Mouse (Mus musculus) urinary bladder, adult 18-20 months (tissue): ENCODE results near the gene Slc22a5.
"Not testable (repeated sequence)": the region's sequence is repeated elsewhere in the genome, so short reads cannot be mapped to it uniquely, and the experiment has no call there.

ENCODE experiments used
- DNase-seq, 2 experiments: peaks; one replicate each; pipeline ENCODE4 v3.0.0; 2022; ENCODE audit warnings: low spot score in 2 of 2, mixed read lengths in 2 of 2

Gene Slc22a5

DNA sequence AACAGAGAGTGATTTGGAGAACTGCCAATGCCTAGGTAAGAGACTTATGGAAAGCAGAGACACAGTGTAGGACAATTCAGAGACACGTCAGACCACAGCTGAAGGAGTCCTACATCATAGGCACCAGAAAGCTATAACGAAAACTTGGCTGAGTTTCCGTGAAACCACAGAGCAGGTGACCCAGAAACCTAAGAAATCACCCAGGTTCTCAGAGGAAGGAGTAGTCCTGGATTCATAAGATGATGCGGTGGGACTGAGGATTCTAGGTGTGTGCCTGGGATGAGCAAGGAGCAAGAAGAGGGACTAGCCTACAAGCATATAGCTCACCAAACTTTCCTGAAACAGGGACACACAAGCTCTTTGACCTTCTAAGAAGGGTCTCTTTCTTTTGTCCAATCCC, 3.2 kb downstream of the Slc22a5 start:
- DNase-seq, result no peak

DNA sequence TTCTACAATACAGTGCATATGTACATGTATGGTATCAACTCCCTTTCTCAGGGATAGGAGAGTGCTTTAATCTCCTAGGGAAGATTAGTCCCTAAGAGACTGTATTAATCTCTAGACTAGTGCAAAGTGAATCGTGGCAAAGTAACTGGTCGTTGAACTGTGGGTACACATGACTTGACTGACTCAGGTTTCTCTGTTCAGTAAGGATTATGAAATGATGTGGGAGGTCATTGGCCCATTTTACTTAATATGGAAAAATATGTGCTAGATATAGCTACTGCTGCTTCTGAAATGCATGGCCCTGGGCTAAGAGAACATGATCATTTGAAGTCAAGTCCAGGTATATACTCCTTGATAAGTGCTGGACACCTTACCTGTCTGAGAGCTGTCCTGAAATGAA, 8.2 kb downstream of the Slc22a5 start:
- DNase-seq, result no peak

DNA sequence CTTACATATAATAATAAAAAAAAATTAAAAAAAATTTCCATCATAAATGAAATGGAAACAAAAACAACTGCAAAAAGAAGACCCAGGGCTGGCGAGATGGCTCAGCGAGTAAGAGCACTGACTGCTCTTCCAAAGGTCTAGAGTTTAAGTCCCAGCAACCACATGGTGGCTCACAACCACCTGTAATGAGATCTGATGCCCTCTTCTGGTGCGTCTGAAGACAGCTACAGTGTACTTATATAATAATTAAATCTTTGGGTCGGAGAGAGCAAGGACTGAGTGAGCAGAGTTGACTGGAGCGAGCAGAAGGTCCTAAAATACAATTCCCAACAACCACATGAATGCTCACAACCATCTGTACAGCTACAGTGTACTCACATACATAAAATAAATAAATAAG, 13.4 kb downstream of the Slc22a5 start:
- not testable (repeated sequence) for DNase-seq

DNA sequence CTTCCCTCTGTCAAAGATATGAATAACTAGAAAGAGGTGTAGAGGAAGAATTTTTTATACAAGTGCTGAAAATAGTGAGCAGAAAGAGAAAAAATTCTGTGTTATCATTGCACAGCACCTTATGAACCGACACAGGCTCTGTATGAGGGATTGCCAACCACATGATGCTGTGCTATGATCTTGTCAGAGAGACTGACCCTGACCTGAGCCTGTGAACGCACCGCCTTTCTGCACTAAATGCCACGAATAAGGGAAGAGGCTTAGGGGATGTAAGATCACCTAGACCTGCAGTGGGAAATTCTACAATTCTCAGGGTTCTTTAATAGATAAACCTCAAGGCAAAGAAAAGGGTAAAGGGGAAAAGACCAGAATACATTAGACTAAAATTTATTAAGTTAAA, 15.0 kb downstream of the Slc22a5 start:
- no peak for DNase-seq

DNA sequence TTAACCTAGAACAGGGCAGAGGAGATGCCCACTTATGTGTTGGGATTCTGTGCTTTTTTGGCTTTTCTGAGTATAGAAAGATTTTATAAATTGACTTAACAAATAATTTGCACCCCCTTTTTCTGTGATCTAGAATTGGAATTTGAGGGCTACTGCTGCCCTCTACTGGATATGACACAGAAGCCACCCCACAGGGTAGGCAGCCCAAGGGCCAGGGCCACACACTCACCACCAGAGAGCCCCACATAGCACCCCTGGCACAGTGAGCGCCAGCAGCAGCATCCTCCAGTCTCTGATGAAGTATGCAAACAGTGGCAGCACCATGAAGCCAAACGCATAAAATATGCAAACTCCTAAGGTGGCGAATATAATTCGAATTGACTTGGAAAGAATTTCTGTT, 16.8 kb downstream of the Slc22a5 start:
- no peak for DNase-seq

DNA sequence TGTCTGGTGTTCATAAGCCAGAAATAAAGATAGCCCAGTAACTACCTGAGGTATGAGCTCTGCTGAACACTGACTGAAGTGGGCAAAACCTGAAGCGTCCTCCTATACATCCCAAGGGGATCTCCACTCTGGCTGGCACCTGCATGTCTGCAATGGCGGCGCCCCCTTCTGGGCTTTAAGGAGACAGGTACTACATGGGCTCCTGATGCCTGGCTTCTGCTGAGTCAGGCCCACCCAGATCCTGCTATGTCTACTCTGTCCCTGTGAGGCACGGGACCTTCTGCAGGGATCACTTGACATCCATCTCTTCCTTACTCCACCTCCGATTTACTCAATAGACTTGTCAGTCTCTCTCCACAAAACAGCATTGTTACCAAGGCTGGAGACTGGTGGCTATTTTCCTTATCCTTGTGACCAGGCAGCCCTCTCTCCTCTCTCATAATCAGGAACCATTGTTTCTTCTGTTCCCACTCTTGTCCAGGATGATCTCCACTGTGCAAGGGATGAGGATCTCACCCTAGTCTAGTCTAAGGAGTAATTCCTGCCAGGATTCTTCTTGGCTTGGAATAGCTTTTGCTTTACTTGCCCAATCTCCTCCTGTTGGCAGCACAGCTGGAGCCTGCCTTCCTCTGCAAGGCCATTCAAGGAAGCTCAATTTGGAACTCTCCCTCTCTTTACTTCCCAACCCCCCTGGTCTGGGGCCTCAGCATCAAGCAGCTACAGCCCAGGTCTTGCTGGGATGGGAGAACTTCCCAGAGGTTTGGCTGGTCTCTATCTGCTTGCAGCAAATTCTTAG, 17.4 kb downstream of the Slc22a5 start:
- not testable (repeated sequence) for DNase-seq

DNA sequence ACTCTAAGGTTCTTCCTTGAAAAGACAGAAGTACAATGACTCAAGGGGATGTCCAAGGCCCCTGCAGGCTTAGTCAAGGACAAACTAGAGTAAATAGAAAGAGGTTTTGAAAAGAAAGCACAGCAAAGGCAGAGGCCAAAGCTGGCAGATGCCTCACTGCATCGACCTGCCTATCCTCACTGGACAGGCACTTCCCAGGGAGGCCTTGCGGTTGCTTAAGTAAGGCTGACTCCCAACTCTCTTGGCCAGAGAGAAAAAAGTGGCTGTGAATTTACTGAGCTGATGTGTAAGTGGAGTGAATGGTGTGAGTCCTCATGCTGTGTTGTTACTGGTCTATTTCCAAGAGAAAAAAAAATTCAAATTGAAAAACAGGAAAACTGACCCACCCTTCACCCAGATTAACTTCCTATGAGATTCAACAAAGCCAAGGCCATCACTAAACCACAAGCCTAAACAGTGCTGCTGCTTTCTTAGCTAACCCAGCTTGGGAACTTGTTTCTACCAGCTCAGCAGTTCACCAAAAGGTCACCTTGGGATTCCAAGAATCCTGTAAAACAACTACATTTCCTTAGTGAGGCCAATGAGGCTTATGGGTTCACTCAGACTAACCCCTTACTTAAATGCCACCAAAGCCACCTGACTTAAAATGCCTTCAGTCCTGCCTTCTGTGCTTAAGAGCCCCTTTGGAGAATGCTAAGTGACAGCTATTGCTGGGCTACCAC, 19.5 kb downstream of the Slc22a5 start:
- no peak for DNase-seq

DNA sequence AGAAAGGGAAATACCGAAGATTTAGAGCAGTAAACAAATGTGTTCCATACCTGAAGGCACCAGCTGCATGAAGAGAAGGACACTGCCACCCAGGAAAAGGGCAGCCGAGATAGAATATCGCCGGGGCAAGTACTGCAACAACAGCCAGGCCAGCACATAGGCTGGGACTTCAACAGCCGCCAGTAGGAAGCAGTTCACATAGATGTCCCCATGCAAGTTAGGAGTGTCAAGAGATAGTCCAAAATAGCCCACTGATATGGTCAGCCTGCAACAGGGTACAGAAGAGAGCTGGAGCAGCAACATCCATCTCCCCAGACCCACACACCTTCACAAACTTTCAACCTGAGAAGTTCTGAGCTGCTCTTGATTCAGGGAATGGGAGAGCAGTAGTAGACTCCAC, 22.3 kb downstream of the Slc22a5 start:
- no peak for DNase-seq

DNA sequence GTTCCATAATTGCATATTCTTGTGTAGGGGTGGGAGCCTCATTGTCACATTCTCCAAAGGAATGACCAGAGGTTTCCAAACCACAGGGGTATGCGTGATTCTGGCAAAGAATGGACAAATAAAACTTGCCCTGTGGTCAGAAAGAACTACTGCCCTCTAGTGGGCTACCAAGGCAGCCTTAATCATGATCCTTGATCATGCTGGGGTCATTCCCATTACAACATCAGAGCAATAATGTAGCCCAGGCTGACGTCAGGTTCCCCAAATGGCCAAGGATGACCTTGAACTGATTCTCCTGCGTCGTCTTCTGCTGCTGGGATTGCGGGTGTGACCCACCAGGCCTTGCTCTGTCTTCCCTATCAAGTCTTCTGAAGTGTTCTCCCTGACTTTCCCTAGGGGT, 23.1 kb downstream of the Slc22a5 start:
- DNase-seq, result not testable (repeated sequence)

DNA sequence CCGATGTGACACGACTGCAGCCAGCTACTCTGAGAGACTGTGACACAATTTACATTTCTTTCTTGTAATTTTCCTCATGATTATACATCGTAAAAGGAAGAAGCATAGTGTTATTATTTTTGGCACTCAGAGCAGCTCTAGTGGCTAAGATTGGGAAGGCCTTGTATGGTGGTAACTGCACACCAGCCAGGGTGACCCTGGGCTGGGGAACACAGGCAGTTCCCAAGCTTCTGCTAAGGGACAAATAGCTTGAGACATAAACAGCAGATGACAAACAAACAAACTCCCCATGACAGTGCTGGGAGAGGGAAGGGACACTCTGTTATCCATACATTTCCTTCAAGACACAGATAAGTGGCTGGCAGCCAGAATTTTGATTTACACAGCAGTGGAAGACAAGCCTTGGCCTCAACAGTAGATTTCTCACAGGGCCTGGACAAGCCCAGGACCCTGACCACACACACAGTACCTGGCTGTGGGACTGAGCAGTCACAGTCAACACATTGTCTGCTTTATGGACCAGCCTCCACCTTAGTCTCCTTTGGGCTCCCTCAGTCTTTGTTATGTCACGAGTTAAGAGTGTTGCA, 26.6 kb downstream of the Slc22a5 start:
- not testable (repeated sequence) for DNase-seq

DNA sequence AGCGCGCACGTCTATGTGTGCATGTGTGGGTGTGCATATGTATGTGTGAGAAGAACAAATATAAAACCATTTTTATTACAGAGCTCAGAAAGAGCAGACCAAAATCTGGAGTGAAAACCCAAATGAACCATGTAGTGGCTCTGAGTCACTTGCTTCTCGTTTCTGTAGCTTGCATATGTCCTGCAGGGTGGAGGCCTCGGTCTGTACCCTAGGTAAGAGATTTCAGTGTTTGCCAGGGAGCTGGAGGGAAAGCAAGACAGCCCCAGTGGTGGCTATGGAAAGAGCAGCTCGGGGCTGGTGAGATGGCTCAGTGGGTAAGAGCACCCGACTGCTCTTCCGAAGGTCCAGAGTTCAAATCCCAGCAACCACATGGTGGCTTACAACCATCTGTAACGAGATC, 30.5 kb downstream of the Slc22a5 start:
- not testable (repeated sequence) for DNase-seq

DNA sequence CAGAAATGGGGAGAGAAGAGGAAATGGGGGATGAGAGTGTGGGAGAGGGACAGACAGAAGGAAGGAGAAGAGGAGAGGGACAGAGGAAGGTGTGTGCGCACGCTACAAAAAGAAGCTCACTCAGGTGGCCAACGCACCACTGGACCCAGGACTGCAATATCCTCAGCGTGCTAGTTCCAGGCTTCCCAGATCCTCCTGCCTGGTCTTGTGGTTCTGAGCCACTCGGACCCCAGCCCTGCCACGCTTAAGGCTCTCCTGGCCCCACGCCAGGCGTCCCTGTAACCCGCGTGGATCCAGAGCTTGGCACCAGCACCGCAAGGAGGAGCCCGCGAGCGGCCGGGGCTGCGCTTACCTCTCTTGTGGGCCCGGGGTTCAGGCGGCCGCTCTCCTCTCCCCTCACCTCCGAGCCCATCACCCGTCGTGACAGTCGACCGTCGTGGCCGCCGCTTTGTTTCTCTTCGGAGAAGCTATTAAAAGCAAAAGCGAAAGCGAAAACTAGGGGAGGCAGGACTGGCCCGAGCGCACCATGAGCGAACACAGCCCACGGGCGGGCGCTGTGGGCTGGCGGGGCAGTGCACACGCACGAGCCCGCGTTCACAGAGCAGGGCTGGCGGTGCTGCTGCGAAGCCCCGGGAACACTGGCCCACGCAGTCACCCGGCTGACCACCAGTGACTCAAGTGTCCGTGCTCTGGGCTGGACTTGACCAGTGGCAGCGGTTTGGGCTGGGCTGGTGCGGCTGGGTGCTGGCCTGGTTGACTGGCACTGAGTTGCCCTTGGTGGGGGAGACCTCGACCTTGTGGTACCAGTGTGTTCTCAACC, 32.5 kb downstream of the Slc22a5 start, which contains the start of gene Gm12216:
Gm12216 (minus strand) TSS at position 496 of the 820 bp plus-strand sequence.
- peak in 1 of 2 experiments; percentile 45 for DNase-seq

DNA sequence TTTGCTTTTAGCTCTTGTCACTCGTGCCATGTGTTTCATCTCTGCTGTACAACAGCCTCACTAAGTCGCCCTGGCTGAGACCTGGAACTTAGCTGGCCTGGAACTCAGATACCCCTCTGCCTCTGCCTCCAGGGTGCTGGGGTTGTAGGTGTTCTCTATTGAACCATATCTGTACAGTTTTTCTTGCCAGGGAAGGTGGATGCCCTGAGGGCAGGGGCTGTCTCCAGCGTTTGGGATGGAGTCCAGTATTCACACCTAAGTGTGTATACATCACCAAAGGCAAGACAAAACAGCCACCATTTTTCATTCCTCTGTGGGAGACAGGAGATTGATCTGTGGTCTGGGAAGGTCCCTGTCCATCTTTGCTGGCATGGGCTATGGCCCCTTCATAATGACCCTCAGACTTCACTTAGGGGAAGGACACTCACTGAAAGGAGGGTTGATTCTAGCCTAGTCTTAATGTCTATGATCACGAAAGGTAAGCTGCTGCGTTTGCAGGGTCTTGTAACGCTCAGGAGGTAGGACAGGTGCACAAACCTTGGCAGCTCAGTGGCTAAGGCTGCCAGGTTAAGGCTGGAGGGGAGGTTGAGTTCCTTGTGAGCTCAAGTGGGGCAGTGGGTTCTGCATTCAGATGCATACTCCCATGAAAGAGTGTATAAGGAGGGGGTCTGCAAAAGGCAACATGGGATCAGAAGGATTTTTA, 33.3 kb downstream of the Slc22a5 start:
- DNase-seq, result no peak

DNA sequence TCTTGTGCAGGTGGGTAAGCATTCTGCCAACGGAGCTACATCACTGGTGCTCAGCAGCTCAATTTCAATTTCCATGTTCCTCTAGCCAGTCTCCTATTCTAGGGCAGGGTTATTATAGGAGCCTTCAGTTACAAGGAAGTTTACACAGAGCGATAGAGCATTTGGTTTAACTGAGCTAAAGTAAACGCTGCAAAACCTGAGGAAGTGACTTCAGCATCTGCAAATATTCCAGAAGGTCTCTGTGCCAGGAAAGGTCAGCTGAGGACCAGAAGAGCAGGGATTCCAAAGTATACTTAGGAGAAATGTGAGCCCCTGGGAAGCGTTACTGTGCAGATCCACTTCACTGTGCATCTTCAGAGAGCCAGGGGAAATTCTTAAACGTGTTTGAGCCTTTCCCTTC, 37.8 kb downstream of the Slc22a5 start:
- DNase-seq, result no peak

DNA sequence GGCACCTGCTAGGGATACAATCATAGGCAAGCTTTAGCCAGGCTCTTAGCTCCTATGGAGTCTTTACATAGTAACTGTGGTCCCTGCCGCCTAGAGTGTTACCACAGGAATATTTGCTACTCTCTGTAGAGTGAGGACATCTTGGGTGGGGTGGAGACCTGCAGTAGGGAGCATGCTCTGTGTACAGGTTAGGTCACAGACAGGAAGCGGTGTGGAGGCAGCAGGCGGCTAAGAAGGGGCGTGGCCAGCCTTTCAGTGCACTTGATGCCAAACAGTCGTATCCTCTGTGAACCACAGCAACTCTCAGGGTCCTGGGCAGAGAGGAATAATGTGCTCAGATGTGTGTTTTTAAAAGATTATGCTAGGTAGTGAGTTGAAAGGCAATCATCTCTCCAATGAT, 39.7 kb downstream of the Slc22a5 start:
- DNase-seq, result no peak

DNA sequence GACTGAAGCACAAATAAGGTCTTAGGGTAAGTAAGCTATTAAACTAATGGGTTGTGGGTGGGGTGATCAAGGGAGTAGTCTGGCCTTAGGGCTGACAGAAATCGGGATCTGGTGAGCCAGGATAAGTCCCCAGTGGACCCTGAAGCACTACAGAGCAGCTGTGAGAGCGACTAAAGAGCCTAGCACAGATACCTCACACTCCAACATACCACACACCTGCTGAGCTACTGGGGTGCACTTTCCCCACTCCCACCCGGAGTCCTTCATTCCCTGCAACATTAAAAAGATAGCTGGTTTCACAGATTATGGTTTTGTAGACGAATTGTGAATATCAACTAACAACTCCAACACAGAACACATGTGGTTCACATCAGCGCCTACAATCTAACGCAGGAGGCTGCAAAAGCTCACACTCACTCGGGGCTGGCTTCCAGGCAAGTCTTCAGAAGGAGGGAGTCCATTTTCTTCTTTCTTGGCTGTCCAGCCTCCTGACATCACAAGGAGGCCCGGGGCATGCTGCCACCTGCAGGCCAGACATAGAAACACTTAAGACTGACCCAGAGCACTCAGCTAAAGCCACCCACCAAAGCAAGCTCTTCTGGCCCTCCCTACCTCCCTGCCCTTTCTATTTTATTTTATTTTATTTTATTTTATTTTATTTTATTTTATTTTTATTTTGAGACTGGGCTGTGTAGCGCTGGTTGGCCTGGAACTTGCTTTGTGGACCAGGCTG, 41.7 kb downstream of the Slc22a5 start:
- peak; percentile 66 to 79 for DNase-seq

DNA sequence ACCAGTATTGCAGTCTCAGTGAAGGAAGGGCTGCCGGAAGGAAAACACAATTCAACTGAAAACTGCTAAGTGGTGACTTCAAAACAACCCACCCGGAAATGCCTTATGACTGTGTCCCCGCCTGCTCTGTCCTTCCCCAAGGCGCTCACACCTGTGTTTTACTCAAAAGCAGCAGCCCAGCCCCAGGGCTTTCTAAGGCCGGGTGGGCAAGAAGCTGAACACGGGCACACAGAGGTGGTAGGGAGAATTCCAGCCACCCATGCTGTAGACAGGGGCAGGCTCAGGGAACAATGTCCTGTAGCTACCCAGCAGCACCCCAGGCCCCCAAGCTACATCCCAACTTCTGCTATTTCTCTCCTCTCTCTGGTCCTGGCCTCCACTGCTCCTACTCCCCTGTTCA, 45.8 kb downstream of the Slc22a5 start:
- no peak for DNase-seq

DNA sequence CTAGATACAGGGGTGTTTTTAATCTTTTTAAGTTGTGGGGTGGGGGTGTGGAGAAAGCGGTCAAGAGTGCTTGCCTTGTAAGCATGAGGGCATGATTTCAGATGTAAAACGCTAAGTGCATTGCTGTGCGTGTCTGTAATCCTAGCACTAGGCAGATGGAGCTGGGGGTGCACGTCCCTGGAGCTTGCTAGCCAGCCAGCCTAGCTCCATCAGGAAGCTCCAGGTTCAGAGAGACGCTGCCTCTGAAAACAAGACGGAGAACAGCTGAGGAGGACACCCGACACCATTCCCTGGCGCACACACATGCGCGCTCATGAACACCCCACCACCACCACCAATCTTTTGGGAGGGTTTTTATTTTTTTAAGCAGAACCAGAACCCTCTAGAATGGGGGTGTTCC, 48.4 kb downstream of the Slc22a5 start:
- DNase-seq, result no peak

DNA sequence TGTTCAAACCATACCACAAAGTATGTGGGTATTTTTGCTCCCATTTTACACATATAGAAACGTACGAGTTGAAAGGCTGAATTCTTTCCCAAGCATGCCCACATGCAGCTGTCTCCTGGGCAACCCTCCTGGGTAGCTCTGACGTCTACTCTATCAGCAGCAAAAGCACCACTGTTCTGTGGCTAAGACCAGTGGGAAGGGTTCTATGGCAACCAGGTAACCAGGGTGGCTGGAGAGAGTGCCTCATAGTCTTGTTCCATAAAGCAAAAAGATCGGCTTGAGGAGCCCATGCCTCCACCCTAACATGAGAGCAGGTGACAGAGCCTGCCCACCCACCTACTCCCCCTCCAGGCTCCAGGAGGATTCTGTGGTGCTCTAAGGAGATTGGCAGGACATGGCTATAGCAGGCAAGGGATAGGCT, 49.3 kb downstream of the Slc22a5 start:
- no peak for DNase-seq

DNA sequence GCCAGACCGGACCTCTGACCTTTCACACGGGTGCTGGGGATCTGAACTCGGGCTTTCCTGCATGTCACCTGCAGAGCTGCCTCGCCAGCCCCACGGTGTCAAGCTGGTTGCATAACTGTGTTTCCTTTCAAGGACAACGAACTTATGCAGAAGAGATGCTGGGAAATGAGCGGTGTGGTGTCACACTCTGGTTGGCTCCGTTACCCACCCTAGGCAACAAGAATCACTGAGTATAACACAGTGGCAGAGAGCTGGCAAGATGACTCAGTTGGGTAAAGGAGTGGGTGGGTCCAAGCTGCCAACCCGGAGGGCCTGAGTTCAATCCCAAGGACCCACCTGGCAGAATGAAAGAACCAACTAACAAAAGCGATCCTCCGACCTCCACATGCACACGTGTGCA, 49.9 kb downstream of the Slc22a5 start:
- no peak for DNase-seq
